Mouse (Mus musculus) CH12.LX (cell line): ENCODE measurements around the gene Gm39653.

ENCODE experiments used
- BHLHE40 ChIP-seq: IDR thresholded peaks from 2 replicates; pipeline ENCODE4 v1.6.1; 2011; ENCODE audit warnings: mild to moderate bottlenecking, low read depth, low read length, improper control_type of control experiment
- CHD1 ChIP-seq: IDR thresholded peaks from 2 replicates; pipeline ENCODE4 v1.6.1; 2012; ENCODE audit warnings: low read depth, low read length, improper control_type of control experiment, inconsistent platforms
- CHD2 ChIP-seq: IDR thresholded peaks from 2 replicates; pipeline ENCODE4 v1.6.1; 2011; ENCODE audit warnings: low read length, improper control_type of control experiment
- CTCF ChIP-seq, 2 experiments: IDR thresholded peaks in 1 of 2; conservative IDR thresholded peaks in 1 of 2; 2 replicates each; pipeline ENCODE4 v1.5.1; 2011 to 2012; ENCODE audit warnings: low read depth in 2 of 2, low read length in 2 of 2, improper control_type of control experiment in 1 of 2, inconsistent platforms in 1 of 2, mild to moderate bottlenecking in 1 of 2, moderate library complexity in 1 of 2
- E2F4 ChIP-seq: IDR thresholded peaks from 2 replicates; pipeline ENCODE4 v1.6.1; 2011; ENCODE audit warnings: low read depth, low read length, improper control_type of control experiment; ENCODE audit not compliant: insufficient replicate concordance
- EP300 ChIP-seq: IDR thresholded peaks from 2 replicates; pipeline ENCODE4 v1.6.1; 2011; ENCODE audit warnings: low read length, improper control_type of control experiment
- JUND ChIP-seq: conservative IDR thresholded peaks from 2 replicates; pipeline ENCODE4 v1.6.1; 2011; ENCODE audit warnings: low read depth, low read length, improper control_type of control experiment
- MYC ChIP-seq: IDR thresholded peaks from 2 replicates; pipeline ENCODE4 v1.6.1; 2011; ENCODE audit warnings: low read depth, mild to moderate bottlenecking, improper control_type of control experiment, low read length
- POLR2A ChIP-seq: IDR thresholded peaks from 2 replicates; pipeline ENCODE4 v1.6.1; 2011; ENCODE audit warnings: low read depth, mild to moderate bottlenecking, improper control_type of control experiment, low read length
- TCF12 ChIP-seq: IDR thresholded peaks from 2 replicates; pipeline ENCODE4 v1.6.1; 2014; ENCODE audit warnings: low read depth, mild to moderate bottlenecking, inconsistent platforms, low read length, improper control_type of control experiment
- ZKSCAN1 ChIP-seq: IDR thresholded peaks from 2 replicates; pipeline ENCODE4 v1.6.1; 2012; ENCODE audit warnings: low read depth, inconsistent platforms, low read length, improper control_type of control experiment, borderline replicate concordance

DNA sequence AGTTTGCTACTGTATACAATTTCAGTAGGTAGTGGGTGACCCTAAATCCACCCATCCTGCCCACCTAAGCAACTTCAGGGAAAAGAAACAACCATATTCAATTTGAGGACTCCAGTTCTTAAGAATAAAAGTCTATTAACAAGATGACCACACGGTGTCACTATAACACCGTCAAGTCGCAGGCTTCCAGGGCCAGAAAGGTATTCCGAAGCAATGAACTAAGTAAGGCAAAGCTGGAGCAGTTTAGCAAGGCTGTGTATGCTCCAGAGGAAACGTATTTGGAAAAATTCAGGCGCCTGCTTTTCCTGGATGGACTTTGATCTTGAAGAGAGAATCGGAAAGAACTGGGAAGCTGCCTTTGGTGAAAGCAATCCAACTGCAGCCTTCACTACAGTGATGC lies 43.8 kb downstream of the Gm39653 start:
- TF ChIP-seq CTCF (conservative IDR thresholded peaks at IDR 0.05 in 1 of 2, IDR thresholded peaks at IDR 0.05 in 1 of 2; ENCODE audit: low read depth in 2 of 2, low read length in 2 of 2) (peak in 1 of 2 experiments; percentile 84; a peak in 3 of 4 replicates), POLR2A (no peak), E2F4 (no peak), TCF12 (no peak), ZKSCAN1 (no peak), EP300 (no peak), CHD1 (no peak), MYC (no peak), BHLHE40 (no peak), JUND (no peak), CHD2 (no peak)
